In genomic region chr7:63956981-63957713, GRCm38 (mm10) we compare ENCODE assay signal across 8 mouse cellular contexts. TPM values are rescaled to one million over a fixed set of nuclear protein-coding genes. Genes with fewer than 3 reads are reported as not detected.
A peak's percentile ranks its signal among the peaks of the same experiment; 100 is the strongest.
DNase-seq lines count a peak whose midpoint lies in the region; ATAC-seq and TF ChIP-seq lines count a peak whose summit lies in the region.

No protein-coding gene starts in this region.

- H3K4me2 ChIP-seq in forebrain, embryonic 16.5 days (ENCODE audit: low read length), result peak overlapping the region; percentile 12; the same call in 1 of the 2 replicates

- peak overlapping the region; percentile 67 to 77 for H3K4me3 ChIP-seq in ES-E14 (ENCODE audit: insufficient read depth in 1 of 2, low read depth in 1 of 2, low read length in 2 of 2, poor library complexity in 1 of 2, severe bottlenecking in 1 of 2)
- no peak overlapping the region for H3K4me3 ChIP-seq in forebrain, embryonic 16.5 days (replicated peaks; ENCODE audit: low read length)

- no peaks in the 10 kb centered on the region for H3K9me3 ChIP-seq in ES-E14 (ENCODE audit: control insufficient read depth, insufficient read depth, low read depth, low read length)
- H3K9me3 ChIP-seq in forebrain, embryonic 16.5 days (ENCODE audit: control insufficient read depth, low read length), result no peaks in the 10 kb centered on the region

- intact Hi-C loops in left cerebral cortex, postnatal 36 days (cut with DNase I), result no loop called here

- in situ Hi-C loops in ES-E14 (cut with MboI; ENCODE audit: low sequenced_read_pairs in 2 of 2, unreplicated experiment in 2 of 2), result no loop called here

- H3K27me3 ChIP-seq in forebrain, embryonic 16.5 days (replicated peaks; ENCODE audit: control insufficient read depth, insufficient read depth, low read length), result no peaks in the 10 kb centered on the region

- H3K36me3 ChIP-seq in ES-E14 (ENCODE audit: control insufficient read depth, insufficient read depth, low read length, poor library complexity, severe bottlenecking), result no peaks in the 10 kb centered on the region
- H3K36me3 ChIP-seq in forebrain, embryonic 16.5 days (ENCODE audit: control insufficient read depth, insufficient read depth), result no peaks in the 10 kb centered on the region

- peak; percentile 40 for DNase-seq in adrenal gland, postnatal 10 days
- no peak for DNase-seq in adrenal gland, adult 8-10 months
- peak; percentile 97 for DNase-seq in ES-E14 (ENCODE audit: low read depth, low spot score)
- DNase-seq in left cerebral cortex, postnatal 36 days (ENCODE audit: low spot score in 2 of 2), result peak; percentile 55 to 63
- peak; percentile 71 for DNase-seq in neural tube, embryonic 10.5 days (ENCODE audit: extremely low spot score, low spot score)
- DNase-seq in urinary bladder, adult 18-20 months (ENCODE audit: low spot score in 2 of 2), result no peak
- no peak for DNase-seq in kidney, adult 11 months

- H3K27ac ChIP-seq in ES-E14 (ENCODE audit: insufficient read depth, low read depth, low read length, poor library complexity, severe bottlenecking), result peak overlapping the region; percentile 100
- H3K27ac ChIP-seq in forebrain, embryonic 16.5 days (ENCODE audit: low read length), result peak overlapping the region; percentile 91

- peak; percentile 84 for ATAC-seq in forebrain, embryonic 16.5 days

- H3K4me1 ChIP-seq in ES-E14 (ENCODE audit: control insufficient read depth in 2 of 2, insufficient read depth in 2 of 2, low read length in 2 of 2, poor library complexity in 1 of 2), result peaks cover 27 to 52% of the 10 kb centered on the region in 2 experiments
- peaks cover 30% of the 10 kb centered on the region for H3K4me1 ChIP-seq in forebrain, embryonic 16.5 days (replicated peaks; ENCODE audit: control insufficient read depth, insufficient read depth, low read length)

- 5% methylated on average over 16 of the region's 16 CpGs for WGBS in forebrain, embryonic 16.5 days

- peak overlapping the region; percentile 79 for H3K9ac ChIP-seq in ES-E14 (ENCODE audit: insufficient read depth, low read depth, low read length, poor library complexity, severe bottlenecking)
- H3K9ac ChIP-seq in forebrain, embryonic 16.5 days (replicated peaks; ENCODE audit: low read depth, low read length), result peak overlapping the region; percentile 43

TF ChIP-seq in ES-E14, 5 proteins besides CTCF, POLR2A, EP300 and RAD21:
- TF ChIP-seq HCFC1 (IDR thresholded peaks at IDR 0.05; ENCODE audit: borderline replicate concordance, insufficient read depth, low read length) (peak; percentile 16; the same call in 1 of the 2 replicates), CHD2 (IDR thresholded peaks at IDR 0.05; ENCODE audit: low read depth, low read length) (no peak; the same call in 1 of the 2 replicates), ZC3H11A (IDR thresholded peaks at IDR 0.05; ENCODE audit: borderline replicate concordance, low read depth, low read length) (no peak), ZNF384 (IDR thresholded peaks at IDR 0.05; ENCODE audit: low read depth, low read length) (no peak)

RNA-seq across cellular contexts. Expression of gene Klf13, which starts 18.4 kb away (rescaled TPM):
- total RNA-seq in adrenal gland, postnatal 10 days (2021), result 10 to 100 TPM; 65.9 to 80.6 TPM
- total RNA-seq in adrenal gland, adult 8-10 months (2022), result 10 to 100 TPM; 56.8 to 83.6 (median 74.3) TPM
- 25.8 and 29.4 TPM in 2 replicates for total RNA-seq in ES-E14 (2012; rRNA removed)
- 31.1 and 33.7 TPM in 2 replicates for polyA plus RNA-seq in forebrain, embryonic 16.5 days (2015; fragmentation: Nextera tagmentation; extraction: Ambion mirVana)
- total RNA-seq in left cerebral cortex, postnatal 36 days (2021), result 100 to 1,000 TPM; 168 to 175 TPM

RNA-seq across cellular contexts. Expression of gene E030018B13Rik, which starts 40.5 kb away (rescaled TPM):
- total RNA-seq in adrenal gland, postnatal 10 days (2021), result not detected
- total RNA-seq in adrenal gland, adult 8-10 months (2022), result under 1 TPM in 1 of 4 experiments, not detected in 3; 0.45 TPM
- total RNA-seq in ES-E14 (2012; rRNA removed), result 0.21 TPM in 1 of 2 replicates, not detected in the other
- 0.35 TPM in 1 of 2 replicates, not detected in the other for polyA plus RNA-seq in forebrain, embryonic 16.5 days (2015; fragmentation: Nextera tagmentation; extraction: Ambion mirVana)
- total RNA-seq in left cerebral cortex, postnatal 36 days (2021), result not detected

Comparison
In these comparisons a context has a peak if more than half of its experiments do, and no peak if none do; other contexts are left out.
1. DNase-seq: peak in adrenal gland, postnatal 10 days (single experiment), ES-E14 (single experiment), left cerebral cortex, postnatal 36 days (2 of 2) and neural tube, embryonic 10.5 days (single experiment); none in adrenal gland, adult 8-10 months (single experiment), urinary bladder, adult 18-20 months (0 of 2) and kidney, adult 11 months (single experiment).